Mouse (Mus musculus) brain, embryonic 14.5 days (tissue): ENCODE measurements at regions not wholly inside any gene's neighbourhood (a gene's known extent, or its start where the extent isn't known, plus 50 kb on each side); places are given as distances from the start of the nearest gene placed in this dataset.
A peak's percentile ranks its signal among the peaks of the same experiment; 100 is the strongest.

Source experiments
- CTCF ChIP-seq: fragments of 200-500 bp; IDR thresholded peaks from 2 replicates; pipeline ENCODE4 v1.5.1; 2012; ENCODE audit warnings: inconsistent platforms, mild to moderate bottlenecking, moderate library complexity, borderline replicate concordance; ENCODE audit not compliant: insufficient read depth, insufficient read length; ENCODE audit errors: extremely low read depth
- POLR2A ChIP-seq: fragments of 200-500 bp; IDR thresholded peaks from 2 replicates; pipeline ENCODE4 v1.6.1; 2012; ENCODE audit warnings: mild to moderate bottlenecking, inconsistent platforms, borderline replicate concordance; ENCODE audit not compliant: poor library complexity, insufficient read depth, insufficient read length, severe bottlenecking; ENCODE audit errors: extremely low read depth

DNA sequence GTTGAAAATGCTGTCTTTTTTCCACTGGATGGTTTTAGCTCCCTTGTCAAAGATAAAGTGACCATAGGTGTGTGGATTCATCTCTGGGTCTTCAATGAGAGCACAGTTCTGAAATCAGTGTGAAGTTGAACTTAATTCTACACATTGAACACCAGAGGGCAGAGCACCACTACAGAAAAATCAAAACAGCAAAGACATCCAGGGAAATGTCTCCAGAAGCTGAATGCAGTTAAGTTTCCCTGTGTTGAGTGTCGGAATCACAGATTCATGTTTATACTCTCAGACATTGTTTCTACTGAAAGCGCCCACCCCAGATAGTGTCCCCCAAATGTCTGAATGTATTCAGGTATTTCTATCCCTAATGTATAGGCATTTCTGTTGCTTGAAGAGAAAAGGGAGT is 77.1 kb upstream of the Olfr266 start:
- TF ChIP-seq CTCF (peak; percentile 51; the same call in 1 of the 2 replicates), POLR2A (no peak)
